Mouse (Mus musculus): ENCODE measurements around the gene Tnp2.

GRCm38 (mm10) chr16:10741082-10741481 is 47.4 kb downstream of the Tnp2 start:
- TF ChIP-seq CTCF (IDR thresholded peaks at IDR 0.05; ENCODE audit: low read depth) (no peak), EP300 (IDR thresholded peaks at IDR 0.05; ENCODE audit: low read depth) (no peak)

All from liver, embryonic 14.5 days (tissue).